Mouse (Mus musculus): ENCODE data around the gene Rpf2. TPM values are rescaled to one million over a fixed set of nuclear protein-coding genes. Genes with fewer than 3 reads are reported as not detected.
A peak's percentile ranks its signal among the peaks of the same experiment; 100 is the strongest.

Gene Rpf2
- total RNA-seq, 2 experiments from 2014 or later = 22.2 TPM

DNA sequence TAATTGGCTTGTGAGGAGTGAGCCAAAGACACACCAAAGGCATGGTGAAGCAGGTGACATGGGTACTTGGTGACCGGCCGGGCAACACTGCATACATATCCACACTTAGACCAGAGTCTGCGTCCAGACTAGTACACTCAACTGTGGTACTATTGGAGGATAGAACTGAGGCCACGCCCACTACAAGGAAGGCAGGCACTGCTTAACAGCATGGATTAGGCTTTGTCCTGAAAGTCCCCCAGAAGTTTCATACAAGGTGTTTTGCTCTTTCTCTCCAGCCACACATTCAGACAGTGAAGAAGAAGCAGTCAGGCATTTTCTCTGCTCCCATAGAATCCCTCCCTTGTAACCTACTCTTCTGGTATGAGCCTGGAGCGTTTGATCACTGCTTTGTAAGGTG is 9.9 kb upstream of the Rpf2 start:
- DNase-seq (ENCODE audit: extremely low spot score in 1 of 2, low spot score in 1 of 2) = no peak

DNA sequence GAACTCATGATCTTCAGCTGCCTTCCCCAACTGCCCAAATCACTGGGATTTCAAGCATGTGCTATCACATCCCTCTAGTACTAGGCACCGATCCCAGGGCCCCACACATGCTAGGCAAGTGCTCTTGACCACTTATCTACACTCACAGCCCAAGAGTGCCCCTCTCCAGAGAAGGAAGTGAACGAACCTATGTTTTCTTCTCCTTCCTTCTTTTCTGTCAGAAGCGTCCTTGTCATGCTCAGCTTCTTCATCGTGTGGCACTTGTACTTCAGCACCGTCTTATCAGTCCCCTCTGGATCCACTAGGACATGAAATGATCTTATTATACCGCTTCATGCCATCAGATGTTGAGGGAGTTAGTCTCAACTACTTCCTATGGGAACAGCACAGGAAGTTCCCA is 4.1 kb upstream of the Rpf2 start:
- no peak for DNase-seq (ENCODE audit: extremely low spot score in 1 of 2, low spot score in 1 of 2)

GRCm38 (mm10) chr10:40249625-40250024 is 2.8 kb upstream of the Rpf2 start:
- DNase-seq (ENCODE audit: extremely low spot score in 1 of 2, low spot score in 1 of 2) = no peak

DNA sequence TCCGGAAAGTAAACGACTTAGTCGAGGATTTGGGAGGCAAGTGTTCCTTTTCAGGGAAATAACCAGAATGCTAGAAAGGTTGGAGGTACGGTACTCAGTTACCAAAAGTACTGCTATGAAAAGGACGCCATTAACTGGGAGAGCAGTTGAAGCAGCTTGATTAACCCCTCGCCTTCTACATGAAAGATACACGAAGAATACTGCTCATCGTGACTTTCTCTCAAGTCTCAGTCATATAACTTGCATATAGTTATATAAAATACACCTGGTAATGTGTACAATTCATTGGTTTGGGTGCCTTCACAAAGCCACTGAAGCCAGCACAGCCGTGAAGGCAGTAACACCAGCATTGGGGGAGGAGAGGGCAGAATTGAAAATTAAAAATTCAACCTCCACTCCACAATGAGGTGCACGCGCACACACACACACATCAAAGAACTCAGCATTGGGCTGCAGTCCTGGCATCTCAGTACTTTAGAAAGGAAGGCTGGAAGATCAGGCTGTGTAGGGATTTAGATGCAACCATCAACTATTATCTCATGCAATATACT is 405 bp upstream of the Rpf2 start:
- no peak for DNase-seq (ENCODE audit: extremely low spot score in 1 of 2, low spot score in 1 of 2)

DNA sequence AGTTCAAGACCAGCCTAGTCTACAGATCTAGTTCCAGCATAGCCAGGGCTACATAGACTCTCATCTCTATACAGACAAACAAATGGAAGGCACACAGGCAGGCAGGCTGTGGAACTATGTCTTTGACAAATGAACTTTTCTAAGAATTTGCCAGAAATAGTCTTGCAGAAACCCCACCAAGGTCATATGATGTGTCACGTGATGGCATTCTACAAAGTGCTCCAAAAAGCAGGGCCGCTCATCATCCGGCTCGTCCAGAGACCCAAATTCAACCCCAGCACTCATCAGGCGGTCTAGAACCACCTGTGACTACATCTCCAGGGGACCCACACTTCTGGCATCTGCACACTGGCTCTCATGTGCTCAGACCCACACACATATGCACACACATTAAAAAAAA is 9.0 kb downstream of the Rpf2 start:
- no peak for DNase-seq (ENCODE audit: extremely low spot score in 1 of 2, low spot score in 1 of 2)

- DNase-seq (ENCODE audit: extremely low spot score in 1 of 2, low spot score in 1 of 2) = no peak
Observed at GRCm38 (mm10) chr10:40233241-40233640, 13.6 kb downstream of the Rpf2 start.

GRCm38 (mm10) chr10:40232442-40232841 is 14.4 kb downstream of the Rpf2 start:
- DNase-seq (ENCODE audit: extremely low spot score in 1 of 2, low spot score in 1 of 2) = no peak

DNA sequence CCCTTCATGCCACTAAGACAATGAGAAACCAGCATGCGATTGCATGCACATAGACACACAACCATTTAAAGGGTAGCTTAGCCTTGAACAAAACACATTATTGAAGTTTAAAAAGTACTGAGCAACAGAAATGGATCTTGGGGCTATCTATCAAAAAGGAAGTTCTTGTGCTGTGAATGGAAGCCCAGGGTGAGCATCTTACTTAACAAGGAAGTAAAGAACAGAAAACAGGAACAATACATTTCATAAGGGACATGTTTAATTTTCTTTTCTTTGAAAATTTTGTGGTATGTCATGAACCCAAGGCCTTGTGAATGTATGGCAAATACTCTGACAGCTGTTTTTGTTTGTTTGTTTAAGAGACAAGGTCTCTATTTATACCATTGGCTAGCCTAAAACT is 17.1 kb downstream of the Rpf2 start:
- DNase-seq (ENCODE audit: extremely low spot score in 1 of 2, low spot score in 1 of 2) = no peak

DNA sequence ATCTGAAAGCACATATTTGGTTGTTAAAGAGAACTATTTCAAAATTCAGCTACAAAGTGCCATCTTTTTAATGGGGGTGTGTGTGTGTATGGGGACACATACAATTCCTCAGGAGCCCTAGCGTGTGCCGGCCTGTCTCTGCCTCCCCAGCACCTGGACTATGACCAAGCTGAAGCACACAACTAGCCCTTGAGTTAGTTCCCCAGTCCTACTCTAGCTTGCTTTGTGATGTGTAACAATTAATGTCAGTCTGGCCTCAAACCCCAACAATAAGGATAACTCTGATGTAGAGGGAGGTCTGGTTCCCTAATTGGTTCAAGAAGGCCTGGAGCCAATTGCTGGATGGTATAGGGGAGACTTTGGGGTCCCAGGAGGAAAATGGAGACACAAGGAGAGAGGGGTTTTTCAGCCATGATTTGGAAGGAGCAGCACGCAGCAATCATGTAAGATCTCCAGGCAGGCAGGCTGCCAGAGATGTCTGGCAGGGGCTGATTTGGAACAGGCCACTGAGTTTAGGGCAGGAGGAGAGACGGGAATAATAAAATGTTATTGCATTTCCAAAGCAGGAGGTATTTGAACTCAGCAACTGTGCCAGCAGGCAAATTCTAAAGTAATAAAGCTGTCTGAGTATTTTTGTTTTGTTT is 19.1 kb downstream of the Rpf2 start:
- DNase-seq (ENCODE audit: extremely low spot score in 1 of 2, low spot score in 1 of 2) = no peak

DNA sequence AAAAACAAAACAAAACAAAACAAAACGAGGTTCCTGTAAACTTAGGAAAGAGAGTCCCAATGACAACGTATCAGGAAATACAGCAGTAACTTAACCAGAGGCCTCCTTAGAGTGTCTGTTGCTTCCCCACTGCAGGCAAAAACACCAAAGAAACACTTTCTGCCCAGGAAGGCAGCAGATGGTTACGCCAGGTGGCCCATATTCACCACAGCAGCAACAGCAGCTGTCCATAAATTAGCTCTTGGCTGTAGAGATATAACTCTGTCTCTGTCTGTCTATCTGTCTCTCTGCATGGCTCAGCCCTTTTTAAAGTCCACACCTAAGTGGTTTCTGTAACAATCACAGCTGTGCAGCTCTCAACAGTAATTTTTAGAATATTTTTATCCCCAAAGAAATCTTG is 28.0 kb downstream of the Rpf2 start:
- DNase-seq (ENCODE audit: extremely low spot score in 1 of 2, low spot score in 1 of 2) = no peak

DNA sequence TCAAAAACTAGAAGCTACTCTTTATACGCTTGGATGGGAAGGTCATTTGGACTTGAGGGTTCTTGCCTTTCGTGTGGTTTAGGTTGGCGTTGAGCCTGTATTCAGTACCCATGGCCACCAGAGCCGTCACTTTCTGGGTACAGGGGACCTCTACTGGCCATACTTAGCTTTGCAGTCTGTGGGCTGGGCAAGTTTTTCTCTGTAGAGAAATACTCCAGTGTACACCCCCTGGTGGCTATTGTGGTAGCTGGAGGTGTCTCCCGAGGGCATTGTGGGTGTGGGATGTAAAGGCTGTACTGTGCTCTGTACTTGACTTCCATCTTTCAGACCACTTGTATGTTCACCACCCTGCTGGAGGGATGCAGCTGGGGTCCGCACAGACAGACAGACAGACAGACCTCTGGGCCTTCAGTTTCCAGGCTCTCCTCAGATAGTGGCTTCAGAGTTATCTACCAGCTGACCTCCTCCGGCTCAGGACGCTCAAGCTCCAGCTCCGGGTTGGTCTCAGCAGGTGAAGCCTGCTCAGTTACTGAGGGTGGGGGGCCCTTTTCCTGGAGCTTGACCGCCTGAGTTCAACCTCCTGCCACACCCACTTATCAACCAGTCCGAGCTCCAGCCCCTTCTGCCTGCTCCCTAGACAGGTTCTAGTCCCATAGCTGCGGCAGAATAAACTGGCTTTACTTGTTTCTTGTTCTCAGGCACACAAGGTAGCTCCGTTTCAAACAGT is 34.2 kb downstream of the Rpf2 start:
- peak; percentile 75 to 86 for DNase-seq (ENCODE audit: extremely low spot score in 1 of 2, low spot score in 1 of 2)

- DNase-seq (ENCODE audit: extremely low spot score in 1 of 2, low spot score in 1 of 2) = no peak
Observed at GRCm38 (mm10) chr10:40195001-40195400, 51.8 kb downstream of the Rpf2 start.

- no peak for DNase-seq (ENCODE audit: extremely low spot score in 1 of 2, low spot score in 1 of 2)
Observed at GRCm38 (mm10) chr10:40192010-40192935, 54.6 kb downstream of the Rpf2 start.

DNA sequence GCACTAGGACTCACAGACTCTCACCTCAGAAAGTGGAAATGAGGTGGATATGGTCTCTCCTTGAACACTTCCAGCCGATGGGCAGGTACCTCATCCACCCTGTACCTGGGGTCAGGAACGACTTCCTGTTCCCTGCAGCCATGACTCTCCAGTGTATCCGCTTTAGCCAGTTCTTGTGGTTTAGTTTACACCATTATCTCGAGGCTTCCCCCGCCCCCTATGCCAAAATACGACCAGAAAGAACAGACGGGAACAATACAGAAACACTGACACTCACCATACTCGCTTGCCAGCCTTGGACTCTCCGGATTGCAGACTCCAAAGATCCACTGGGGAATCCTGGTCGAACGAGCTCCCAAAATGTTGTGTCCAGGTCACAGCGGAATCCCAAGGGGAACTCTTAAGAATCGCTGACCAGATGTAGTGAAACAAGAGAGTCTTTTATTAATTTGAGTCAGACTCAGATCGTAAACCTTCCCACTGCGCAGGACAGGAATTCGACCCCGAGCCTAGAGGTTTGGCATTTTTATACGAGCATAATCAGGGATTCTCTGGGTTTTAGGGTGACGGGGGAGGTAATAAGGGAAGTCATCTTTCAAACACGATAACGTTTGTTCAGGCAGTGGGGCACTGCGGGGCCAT is 55.4 kb downstream of the Rpf2 start:
- DNase-seq (ENCODE audit: extremely low spot score in 1 of 2, low spot score in 1 of 2) = no peak

DNA sequence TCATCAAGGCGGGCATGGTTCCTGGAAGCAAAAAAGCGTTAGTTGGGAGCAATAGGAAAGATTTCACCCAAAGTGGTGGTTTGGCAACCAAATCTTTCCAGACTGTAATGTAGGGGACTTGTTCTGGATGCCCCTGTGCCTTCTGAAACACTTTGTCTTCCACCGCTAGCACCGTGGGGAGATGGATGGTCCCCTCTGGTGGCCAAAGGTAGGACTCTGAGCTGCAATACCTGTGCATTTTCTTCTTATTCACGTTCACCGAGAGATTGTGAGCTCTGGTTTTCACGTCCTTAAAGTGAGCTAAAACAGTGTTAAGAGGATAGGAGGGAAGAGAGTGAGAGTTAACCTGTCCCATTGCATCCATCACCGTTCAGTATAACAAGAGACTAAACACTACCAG is 56.0 kb downstream of the Rpf2 start:
- DNase-seq (ENCODE audit: extremely low spot score in 1 of 2, low spot score in 1 of 2) = no peak

DNA sequence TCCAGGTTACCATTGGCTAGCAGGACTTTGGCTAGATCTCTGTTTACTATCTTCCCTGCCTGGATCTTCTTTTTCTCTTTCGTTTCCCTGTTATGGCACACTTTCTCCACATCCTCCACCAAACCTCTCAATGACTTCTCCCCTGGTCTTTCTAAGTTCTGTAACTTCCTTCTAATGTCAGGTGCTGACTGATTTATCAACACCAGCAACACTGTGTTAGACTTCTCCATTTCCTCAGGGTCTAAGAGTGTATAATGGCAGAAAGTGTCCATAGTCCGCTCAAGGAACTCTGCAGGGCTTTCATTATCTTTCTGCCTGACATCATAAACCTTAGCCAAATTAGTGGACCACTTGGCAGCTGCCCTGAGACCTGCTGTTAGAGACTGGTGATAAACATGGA is 57.1 kb downstream of the Rpf2 start:
- DNase-seq (ENCODE audit: extremely low spot score in 1 of 2, low spot score in 1 of 2) = no peak

- no peak for DNase-seq (ENCODE audit: extremely low spot score in 1 of 2, low spot score in 1 of 2)
Observed at GRCm38 (mm10) chr10:40188831-40189230, 58.0 kb downstream of the Rpf2 start.

- no peak for DNase-seq (ENCODE audit: extremely low spot score in 1 of 2, low spot score in 1 of 2)
Observed at GRCm38 (mm10) chr10:40185956-40186355, 60.9 kb downstream of the Rpf2 start.

DNA sequence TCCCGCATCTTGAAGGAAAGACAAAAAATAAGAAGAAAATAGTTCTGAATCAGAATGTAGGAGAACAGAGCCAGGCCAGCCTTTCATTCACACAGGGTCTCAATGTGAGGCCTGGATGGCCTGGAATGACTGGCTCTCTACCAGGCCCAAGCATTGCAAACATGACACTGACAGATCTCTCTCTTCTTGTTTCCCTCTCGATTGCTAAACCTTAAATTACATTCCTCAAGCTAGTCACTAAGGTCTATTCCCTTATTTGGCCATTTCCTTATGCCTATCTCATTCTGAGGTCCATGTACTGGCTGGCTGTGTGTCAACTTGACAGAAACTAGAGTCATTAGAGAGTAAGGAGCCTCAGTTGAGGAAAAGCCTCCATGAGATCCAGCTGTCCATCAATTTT is 66.8 kb downstream of the Rpf2 start:
- no peak for DNase-seq (ENCODE audit: extremely low spot score in 1 of 2, low spot score in 1 of 2)

- no peak for DNase-seq (ENCODE audit: extremely low spot score in 1 of 2, low spot score in 1 of 2)
Observed at GRCm38 (mm10) chr10:40179142-40179541, 67.7 kb downstream of the Rpf2 start.
